Mouse (Mus musculus): ENCODE data around the gene Trp53bp2.
A peak's percentile ranks its signal among the peaks of the same experiment; 100 is the strongest.

Gene Trp53bp2

DNA sequence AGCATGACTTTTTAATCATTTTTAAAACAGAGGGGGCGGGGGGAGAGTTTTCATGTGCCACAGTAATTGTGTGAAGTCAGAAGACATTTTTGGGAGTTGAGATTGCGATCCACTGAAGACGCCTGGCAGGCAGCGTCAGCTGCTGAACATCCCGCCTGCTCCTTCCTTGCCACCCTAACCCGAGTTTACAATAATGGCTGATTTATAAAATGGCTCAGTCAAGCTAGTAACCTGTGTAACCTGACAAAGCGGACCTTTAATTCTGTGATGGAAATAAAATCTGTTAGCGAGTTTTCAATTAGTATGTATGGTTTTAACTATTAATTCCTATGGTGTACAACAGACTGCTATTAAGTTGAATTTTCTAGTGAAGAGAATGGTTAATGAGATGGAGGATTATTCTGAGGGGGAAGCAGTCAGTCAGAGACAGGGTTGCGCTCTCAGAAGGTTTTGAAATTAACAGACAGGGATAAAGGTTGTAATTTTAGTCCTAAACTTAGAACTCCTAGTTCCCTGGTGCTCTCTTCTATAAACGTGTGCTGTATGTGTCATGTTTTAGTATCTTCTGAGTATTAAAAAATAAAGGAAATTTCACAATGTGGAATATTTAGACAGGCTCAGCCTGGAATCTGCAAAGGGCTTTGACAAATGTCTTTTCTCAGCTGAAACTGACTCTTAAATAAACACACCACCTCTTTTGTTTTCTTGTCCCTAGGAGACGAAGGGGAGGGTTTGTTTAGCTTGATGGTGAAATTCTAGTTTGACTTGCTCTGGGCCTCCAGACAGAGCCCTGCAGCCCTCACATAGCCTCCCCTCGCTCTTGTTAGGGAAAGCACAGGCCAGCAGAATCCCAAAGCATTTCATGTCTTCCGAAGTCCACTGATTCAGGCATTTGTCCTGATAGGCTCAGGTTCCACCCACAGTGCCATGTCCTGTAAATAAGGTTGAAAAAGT is 51.6 kb downstream of the Trp53bp2 start:
- no peak for DNase-seq (ENCODE audit: low read depth, low spot score)

DNA sequence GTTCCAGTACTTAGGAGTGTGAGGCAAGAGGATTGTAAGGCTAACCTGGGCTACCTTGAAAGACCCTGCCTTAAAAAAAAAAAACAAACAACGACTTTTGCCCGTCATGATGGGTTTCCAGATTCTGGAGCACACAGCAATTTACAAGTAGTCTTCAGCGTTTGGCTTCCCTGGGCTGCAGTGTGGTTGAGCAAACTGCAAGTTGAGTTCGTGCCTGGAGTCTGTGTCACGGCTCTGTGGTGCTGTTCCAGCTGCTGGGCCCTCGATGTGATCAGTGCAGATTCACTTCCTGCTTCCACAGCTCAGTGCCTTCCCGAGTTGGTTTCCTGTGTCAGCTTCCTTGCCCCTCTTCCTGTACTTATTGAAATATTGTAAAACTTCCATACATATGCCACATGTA is 52.3 kb downstream of the Trp53bp2 start:
- no peak for DNase-seq (ENCODE audit: low read depth, low spot score)

DNA sequence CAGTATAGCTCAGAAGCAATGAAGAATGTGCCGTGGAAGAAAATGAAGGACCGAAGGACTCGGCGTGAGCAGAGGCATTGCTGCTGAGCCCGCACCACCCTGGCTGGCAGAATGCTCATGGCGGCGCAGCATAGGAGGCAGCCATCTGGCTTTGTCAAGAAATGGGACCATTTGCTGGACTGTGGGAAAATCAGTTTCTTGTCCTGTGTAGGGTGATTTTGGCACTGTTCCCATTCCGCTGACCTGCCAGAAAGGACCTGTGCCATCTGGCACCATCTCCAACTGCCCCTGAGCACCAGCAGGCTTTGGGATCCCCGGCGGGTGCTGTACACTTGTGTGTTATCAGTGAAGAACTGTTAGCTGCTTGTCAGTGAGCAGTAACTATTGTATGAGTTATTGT is 52.8 kb downstream of the Trp53bp2 start:
- no peak for DNase-seq (ENCODE audit: low read depth, low spot score)

DNA sequence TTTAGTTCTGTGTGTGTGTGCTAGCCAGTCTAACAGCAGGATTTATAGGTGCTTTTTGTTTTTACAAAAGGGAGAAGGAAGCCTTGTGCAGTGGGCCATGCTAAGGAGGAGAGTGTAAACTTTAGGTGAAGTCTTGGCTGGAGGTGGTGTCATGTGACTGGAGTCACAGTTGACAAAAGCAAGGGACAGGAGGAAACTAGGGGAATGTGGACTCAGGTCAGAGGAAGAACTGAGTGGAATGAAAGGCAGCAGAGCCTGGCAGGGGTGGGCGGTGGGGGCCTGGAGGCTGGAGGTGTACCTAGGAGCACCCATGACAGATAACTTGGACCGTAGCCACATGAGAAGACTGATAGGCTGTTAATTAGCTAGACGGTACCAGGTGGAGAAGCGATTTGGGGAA is 56.3 kb downstream of the Trp53bp2 start:
- DNase-seq (ENCODE audit: low read depth, low spot score) = no peak

DNA sequence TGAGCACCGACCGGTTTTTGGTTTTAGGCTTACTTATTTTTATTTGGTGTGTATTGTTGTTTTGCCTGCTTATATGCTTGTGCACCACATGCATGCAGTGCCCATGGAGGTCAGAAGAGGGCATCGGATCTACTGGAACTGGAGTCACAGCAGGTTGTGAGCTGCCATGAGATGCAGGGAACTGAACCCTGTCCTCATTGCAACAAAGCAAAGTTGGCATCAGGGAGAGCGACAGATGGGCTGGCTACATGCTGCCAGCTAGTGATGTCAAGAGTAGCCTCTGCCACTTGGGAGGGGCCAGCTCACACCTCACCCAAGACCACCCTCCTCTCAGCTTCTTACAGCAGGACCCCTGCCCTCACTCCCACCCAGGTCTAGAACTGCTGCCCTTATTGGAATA is 57.0 kb downstream of the Trp53bp2 start:
- no peak for DNase-seq (ENCODE audit: low read depth, low spot score)

DNA sequence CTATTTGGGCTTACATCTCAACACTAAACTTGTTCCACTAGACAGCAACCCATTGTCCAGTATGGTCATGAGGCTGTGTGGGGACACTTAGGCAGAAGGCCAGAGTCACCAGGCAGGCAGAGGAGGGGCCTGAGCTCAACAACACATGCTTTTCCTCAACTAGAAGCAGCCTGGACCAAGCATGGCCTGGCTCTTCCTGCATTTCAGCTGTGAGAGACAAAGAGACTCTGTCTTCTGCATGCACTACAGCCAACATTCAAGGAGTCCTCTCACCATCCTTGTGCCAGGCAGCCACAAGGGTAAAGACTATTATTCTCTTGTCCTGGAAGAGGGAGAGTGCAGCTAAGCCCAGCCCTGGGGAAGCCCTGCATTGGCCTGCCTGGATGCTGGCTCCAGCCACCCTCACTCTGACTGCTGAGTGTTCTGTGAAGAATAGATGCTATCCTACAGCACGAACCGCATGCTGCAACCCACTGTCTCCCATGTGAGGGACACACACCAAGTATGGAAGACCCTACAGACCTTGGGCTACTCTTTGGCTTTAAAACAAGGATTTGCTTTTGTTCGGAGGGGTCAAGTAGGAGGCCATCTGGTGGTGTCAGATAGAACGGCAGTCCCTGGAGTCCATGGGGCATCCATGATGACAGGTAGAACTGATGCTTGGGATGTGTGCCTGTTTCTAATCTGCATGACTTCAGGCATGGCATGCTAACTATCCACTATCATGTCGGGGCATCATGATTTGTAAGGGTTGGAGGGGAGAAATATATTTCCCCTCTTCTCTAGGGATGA is 66.2 kb downstream of the Trp53bp2 start:
- DNase-seq (ENCODE audit: low read depth, low spot score) = no peak

DNA sequence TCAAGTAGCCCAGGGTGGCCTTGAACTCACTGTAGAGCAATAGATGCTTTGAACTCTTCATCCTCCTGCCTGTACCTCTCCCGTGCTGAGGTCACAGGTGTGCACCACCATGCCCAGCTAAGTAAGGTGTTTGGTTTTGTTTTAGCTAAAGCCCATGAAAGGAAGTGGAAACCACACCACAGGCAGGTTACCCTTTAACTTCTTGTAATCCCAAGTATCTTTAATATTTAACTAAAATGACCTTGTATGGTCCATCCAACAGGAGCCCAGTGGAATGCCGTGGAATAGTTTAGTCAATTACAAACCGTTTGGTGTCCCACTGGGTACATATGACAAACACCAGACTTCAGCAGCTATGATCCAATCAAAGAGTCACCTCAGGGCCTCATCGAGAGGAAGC is 70.0 kb downstream of the Trp53bp2 start:
- no peak for DNase-seq (ENCODE audit: low read depth, low spot score)

- no peak for DNase-seq (ENCODE audit: low read depth, low spot score)
Observed at GRCm38 (mm10) chr1:182481138-182481537, 72.2 kb downstream of the Trp53bp2 start.

DNA sequence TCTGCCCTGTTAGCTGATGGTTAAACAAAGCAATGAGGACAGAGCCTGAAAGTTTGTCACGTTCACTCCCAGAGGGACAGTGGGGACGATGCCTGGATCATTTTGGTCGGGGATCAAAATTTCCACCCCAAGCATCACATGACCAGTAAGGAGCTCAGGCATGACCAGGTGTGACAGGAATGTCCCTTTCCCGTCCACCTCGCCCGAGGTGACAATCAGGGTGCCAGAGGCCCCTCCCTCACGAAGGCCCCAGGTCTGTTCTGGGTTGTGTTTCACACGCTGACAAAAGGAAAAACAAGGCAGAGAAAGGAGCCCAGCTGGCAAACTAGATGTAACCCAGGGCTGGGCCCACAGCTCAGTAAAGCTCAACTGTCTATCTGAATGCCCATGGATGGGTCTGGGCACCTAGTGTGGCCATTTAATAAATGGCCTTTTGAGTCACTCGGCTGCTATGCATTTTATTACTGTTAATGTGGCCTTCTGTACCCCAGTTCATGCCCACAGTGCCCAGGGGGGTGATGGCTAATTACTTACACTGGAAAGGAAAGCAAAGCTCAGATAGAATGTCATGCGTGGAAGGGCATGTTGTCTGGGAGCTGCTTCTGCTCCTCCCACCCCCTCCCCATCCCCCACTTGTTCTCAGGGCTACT is 72.8 kb downstream of the Trp53bp2 start:
- DNase-seq (ENCODE audit: low read depth, low spot score) = no peak

DNA sequence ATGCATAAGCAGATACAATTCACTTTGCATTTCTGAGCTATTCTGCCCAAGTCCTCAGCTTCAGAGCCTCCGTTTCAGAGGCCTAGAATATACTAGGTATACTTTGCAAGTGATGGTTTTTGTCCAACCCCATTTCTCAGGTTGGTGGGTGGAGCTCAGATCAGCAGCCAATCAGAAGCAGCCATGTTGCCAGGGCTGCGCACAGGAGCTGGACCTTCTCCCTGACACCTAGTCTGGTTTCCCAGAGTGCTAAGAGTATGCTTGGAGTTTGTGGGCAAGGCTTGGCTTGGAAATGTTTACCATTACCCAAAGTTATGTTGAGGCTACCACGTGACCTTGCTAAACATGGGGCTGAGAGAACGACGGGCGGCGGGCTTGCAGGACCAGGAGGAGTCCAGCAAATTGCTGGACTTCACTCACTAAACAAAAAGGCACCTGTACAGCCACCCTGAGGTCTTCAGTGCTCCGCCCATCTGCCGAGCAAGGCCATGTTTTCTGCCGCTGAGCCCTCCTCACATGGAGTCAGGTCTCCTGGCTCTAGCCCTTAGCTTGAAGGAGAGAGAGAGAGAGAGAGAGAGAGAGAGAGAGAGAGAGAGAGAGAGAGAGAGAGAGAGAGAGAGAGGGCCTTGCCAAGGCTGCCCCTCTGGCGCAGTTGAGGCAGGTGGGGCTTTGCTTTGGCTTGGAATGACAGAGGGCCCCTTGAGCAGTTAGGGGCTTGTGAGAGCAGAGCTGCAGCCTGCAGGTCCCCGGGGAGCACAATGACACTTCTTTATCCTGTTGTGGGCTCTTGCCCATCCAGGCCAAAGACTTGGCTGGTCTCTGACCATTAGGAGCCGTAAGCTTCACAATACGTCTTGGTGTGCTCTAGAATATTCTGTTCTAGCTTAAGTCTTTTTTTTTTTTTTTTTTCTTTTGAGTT is 74.3 kb downstream of the Trp53bp2 start:
- no peak for DNase-seq (ENCODE audit: low read depth, low spot score)

DNA sequence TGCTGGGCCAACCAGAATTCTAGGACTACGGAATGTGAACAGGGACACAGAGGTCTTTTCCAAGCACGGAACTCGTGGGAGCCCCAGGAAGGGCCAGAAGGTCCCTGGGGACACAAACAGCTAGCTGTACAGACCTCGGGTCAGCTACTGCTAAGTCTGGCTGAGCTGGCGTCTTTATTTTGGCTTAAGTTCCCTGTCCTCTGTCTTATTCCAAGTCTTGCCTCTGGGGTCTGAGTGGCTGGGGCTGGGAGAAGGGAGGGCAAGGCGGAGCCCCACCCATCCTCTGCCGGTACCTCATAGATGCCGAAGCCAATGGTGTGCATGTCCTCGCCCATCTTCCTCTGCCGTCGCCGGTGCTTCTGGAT is 74.9 kb downstream of the Trp53bp2 start:
- DNase-seq (ENCODE audit: low read depth, low spot score) = no peak

GRCm38 (mm10) chr1:182488503-182488902 is 79.5 kb downstream of the Trp53bp2 start:
- DNase-seq (ENCODE audit: low read depth, low spot score) = no peak

- DNase-seq (ENCODE audit: low read depth, low spot score) = peak; percentile 83
Observed at GRCm38 (mm10) chr1:182489803-182490452, 81.0 kb downstream of the Trp53bp2 start.

DNA sequence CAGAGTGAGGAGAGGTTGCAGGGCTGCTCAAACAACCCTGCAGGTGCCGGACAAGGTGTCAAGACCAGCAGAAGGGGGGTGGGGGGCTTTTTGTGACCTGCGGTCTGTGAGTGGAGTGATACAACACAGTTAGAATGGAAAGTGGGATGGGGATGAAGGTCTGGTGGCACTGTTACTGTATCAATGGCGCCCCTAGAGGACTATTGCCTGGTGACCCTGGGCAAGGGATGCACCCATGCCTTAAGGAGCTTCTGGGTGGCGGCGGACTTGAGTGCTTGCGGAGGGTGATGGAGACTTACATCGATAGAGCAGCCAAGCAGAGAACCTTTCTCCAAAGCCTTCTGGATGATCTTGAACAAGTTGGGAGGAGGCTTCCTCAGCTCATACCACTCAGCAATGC is 81.6 kb downstream of the Trp53bp2 start:
- DNase-seq (ENCODE audit: low read depth, low spot score) = no peak

- no peak for DNase-seq (ENCODE audit: low read depth, low spot score)
Observed at GRCm38 (mm10) chr1:182491839-182492238, 82.9 kb downstream of the Trp53bp2 start.

DNA sequence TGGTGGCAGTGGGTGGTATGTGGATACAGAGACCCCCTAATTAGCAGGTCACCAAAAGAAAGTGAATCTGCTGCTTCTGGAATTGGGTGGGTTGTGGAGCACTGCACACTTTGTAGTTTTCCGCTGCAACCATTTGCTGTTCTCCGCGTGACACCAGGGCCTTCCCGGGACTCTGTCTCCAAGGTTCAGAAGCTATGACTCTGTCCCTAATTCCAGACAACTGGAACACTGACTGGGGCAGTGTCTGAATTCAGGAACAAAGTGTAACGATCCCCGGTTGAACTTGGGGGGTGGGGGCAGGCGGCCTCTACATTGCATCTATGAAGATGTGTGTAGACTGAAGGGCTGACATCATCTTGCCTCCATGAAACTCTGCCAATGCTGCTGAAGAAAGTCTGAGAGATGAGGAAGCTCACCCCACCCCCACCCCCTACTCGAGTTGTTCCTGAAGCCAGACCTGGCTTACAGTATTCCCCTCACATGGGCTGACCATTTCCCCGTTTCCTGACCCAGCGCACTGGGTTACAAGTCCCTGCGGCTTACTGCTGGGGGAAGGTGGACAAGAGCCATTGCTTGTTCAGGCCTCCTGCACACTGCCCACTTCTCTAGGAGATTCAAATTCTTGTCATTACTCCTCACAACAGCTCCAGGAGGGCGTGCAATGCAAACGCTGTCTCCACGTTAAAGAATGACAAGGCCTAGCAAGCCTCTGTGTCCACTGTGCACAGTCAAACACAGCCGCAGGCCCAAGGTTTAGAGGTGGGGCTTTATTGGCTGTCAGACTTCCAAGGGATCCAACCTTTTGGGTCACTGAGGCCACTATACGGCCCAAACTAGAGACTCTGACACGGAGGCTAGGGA is 85.5 kb downstream of the Trp53bp2 start:
- no peak for DNase-seq (ENCODE audit: low read depth, low spot score)

- no peak for DNase-seq (ENCODE audit: low read depth, low spot score)
Observed at GRCm38 (mm10) chr1:182496685-182497084, 87.7 kb downstream of the Trp53bp2 start.

GRCm38 (mm10) chr1:182497736-182498135 is 88.8 kb downstream of the Trp53bp2 start:
- DNase-seq (ENCODE audit: low read depth, low spot score) = no peak

- DNase-seq (ENCODE audit: low read depth, low spot score) = no peak
Observed at GRCm38 (mm10) chr1:182499443-182500089, 90.6 kb downstream of the Trp53bp2 start.
